Mouse (Mus musculus): ENCODE results near the gene Ints6l.

Ints6l gene

GRCm38 (mm10) chrX:56531266-56531665 lies 76.6 kb downstream of the Ints6l start:
- DNase-seq (ENCODE audit: low read depth): peak; percentile 28

GRCm38 (mm10) chrX:56537162-56537561 lies 82.5 kb downstream of the Ints6l start:
- DNase-seq (ENCODE audit: low read depth): peak; percentile 1

DNA sequence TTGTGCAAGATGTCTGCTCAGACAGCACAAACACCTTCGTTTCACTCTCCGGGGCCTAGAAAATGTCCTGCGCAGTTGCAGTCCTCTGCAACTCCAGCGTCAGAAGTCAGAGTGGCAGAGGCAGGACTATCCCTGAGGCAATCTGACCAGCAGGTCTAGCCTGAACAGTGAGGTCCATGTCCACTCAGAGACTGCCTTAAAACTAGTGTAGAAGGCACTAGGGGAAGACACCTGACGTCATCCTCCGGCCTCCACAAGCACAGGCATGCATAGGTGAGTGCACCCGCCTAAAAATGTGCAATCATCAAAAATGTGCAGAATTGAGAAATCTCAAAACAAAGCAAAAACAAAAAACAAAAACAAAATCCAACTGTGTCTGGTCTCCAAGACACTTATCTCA lies 94.8 kb downstream of the Ints6l start, which contains the start of gene Gm648:
TSS of gene Gm648 (minus strand) at position 101 of the 400 bp plus-strand sequence.
- no peak for DNase-seq (ENCODE audit: low read depth)

DNA sequence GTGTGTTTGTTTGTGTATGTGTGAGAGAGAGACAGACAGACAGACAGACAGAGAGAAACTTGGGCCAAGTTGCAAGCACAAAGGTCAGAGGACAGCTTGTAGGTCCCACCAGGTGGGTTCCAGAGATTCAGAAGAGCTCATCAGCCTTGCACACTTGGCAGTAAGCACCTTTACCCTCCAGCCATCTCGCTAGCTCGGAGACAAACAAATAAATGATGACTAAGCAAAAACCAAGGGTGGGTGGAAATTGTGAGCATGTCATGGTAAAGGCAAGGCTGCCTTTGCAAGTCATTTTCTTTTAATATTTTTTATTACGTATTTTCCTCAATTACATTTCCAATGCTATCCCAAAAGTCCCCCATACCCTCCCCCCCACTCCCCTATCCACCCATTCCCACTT lies 98.9 kb downstream of the Ints6l start:
- DNase-seq (ENCODE audit: low read depth): no peak
